Mouse (Mus musculus): ENCODE measurements around the gene Csk. TPM values are rescaled to one million over a fixed set of nuclear protein-coding genes. Genes with fewer than 3 reads are reported as not detected.

Gene Csk
- polyA plus RNA-seq, 1 experiment from 2014 or later, result 28.6 TPM

GRCm38 (mm10) chr9:57655749-57656148 is 2.3 kb upstream of the Csk start:
- Histone ChIP-seq H3K4me3 (replicated peaks) (no peak overlapping the region), H3K9me3 (no peaks in the 10 kb centered on the region), H3K27ac (no peak overlapping the region), H3K4me2 (peak overlapping the region; percentile 46), H3K4me1 (peaks cover 34% of the 10 kb centered on the region), H3K9ac (peak overlapping the region; percentile 33; the same call in 1 of the 2 replicates), H3K36me3 (replicated peaks) (no peaks in the 10 kb centered on the region), H3K27me3 (peaks cover 18% of the 10 kb centered on the region)
- peak; percentile 78; the same call in 1 of the 2 replicates for ATAC-seq (ENCODE audit: low FRiP score)
- 2% methylated on average over 11 of the region's 11 CpGs for WGBS

DNA sequence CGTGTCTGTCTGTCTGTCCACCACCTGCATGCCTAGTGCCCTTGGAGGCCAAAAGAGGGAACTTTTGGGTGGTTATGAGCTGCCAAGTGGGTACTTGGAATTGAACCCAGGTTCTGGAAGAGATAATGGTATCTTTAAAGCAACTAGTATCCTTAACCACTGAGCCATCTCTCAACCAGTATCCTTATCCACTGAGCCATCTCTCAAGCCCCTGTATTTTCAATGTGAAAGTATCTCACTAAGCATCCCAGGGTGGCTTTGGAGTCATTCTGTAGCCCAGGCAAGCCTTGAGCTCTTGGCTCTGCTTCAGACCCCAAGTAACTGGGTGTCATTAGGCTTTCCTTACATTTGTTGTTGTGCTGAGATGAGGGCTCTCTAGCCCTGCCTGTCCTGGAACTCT is 1.5 kb upstream of the Csk start:
- Histone ChIP-seq H3K36me3 (replicated peaks) (no peaks in the 10 kb centered on the region), H3K9ac (peak overlapping the region; percentile 17; the same call in 1 of the 2 replicates), H3K4me2 (no peak overlapping the region), H3K27ac (no peak overlapping the region), H3K4me1 (peaks cover 39% of the 10 kb centered on the region), H3K27me3 (peaks cover 18% of the 10 kb centered on the region), H3K9me3 (no peaks in the 10 kb centered on the region), H3K4me3 (replicated peaks) (no peak overlapping the region)
- no peak for ATAC-seq (ENCODE audit: low FRiP score)
- 93% methylated on average over 1 of the region's 1 CpGs for WGBS

- H3K4me1 ChIP-seq, result peaks cover 39% of the 10 kb centered on the region
- H3K4me3 ChIP-seq (replicated peaks), result no peak overlapping the region
- no peak overlapping the region for H3K9ac ChIP-seq
- H3K27me3 ChIP-seq, result peaks cover 18% of the 10 kb centered on the region
- no peak overlapping the region for H3K4me2 ChIP-seq
- no peak overlapping the region for H3K27ac ChIP-seq
- peak; percentile 49 for ATAC-seq (ENCODE audit: low FRiP score)
- 11% methylated on average over 3 of the region's 3 CpGs for WGBS
- no peaks in the 10 kb centered on the region for H3K36me3 ChIP-seq (replicated peaks)
- H3K9me3 ChIP-seq, result no peaks in the 10 kb centered on the region
Measured at GRCm38 (mm10) chr9:57652855-57653254, 576 bp downstream of the Csk start.

DNA sequence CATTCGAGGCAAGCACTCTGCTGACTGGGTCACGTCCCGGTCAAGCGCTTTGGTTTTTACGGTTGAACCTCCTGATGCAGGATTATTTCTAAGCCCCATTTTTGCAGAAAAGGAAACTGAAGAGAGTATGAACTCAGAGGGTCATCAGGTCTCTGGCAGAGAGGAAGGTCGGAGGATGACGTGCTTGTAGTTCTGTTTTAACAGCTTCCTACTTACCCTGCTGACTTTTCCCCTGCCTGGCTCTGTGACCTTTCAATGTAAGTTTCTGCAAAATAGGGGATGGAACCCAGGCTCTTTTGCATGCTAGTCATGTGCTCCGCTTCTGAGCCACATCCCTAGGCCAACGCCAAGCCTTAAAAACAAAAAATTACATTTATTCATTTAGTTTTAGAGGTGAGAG is 1.1 kb downstream of the Csk start:
- H3K9me3 ChIP-seq, result no peaks in the 10 kb centered on the region
- no peak overlapping the region for H3K4me3 ChIP-seq (replicated peaks)
- ATAC-seq (ENCODE audit: low FRiP score), result no peak
- 67% methylated on average over 9 of the region's 9 CpGs for WGBS
- H3K4me1 ChIP-seq, result peaks cover 39% of the 10 kb centered on the region
- no peak overlapping the region for H3K9ac ChIP-seq
- H3K36me3 ChIP-seq (replicated peaks), result no peaks in the 10 kb centered on the region
- no peak overlapping the region for H3K4me2 ChIP-seq
- peaks cover 18% of the 10 kb centered on the region for H3K27me3 ChIP-seq
- no peak overlapping the region for H3K27ac ChIP-seq

DNA sequence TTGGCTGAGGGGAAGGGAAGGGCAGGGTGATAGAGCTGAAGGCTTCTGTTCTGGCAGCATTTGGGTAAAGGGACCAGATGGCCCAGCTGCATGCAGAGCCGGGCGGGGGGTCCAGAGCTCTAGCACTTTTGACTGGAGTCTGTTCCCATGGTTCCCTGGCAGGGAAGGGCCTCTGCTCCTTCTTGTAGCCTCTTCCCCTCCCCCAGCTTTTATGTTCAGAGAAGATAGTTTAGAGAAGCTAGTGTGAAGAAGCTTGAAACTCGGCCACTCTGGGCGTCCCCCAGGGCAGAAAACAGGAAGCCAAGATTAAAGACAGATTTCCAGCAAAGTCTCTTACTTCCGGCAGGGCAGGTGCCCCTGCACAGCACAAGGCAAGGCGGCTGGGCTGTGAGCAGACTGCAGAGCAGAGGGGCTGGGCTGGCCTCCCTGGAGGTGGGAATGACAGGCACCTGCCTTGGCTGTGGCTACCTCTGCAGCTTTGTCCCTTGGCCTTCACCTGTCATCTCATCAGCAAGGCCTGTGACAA is 2.6 kb downstream of the Csk start:
- H3K4me2 ChIP-seq, result no peak overlapping the region
- no peak overlapping the region for H3K9ac ChIP-seq
- H3K4me3 ChIP-seq (replicated peaks), result no peak overlapping the region
- H3K4me1 ChIP-seq, result peaks cover 36% of the 10 kb centered on the region
- WGBS, result 51% methylated on average over 6 of the region's 6 CpGs
- no peaks in the 10 kb centered on the region for H3K9me3 ChIP-seq
- ATAC-seq (ENCODE audit: low FRiP score), result no peak
- no peaks in the 10 kb centered on the region for H3K36me3 ChIP-seq (replicated peaks)
- peaks cover 18% of the 10 kb centered on the region for H3K27me3 ChIP-seq
- no peak overlapping the region for H3K27ac ChIP-seq

DNA sequence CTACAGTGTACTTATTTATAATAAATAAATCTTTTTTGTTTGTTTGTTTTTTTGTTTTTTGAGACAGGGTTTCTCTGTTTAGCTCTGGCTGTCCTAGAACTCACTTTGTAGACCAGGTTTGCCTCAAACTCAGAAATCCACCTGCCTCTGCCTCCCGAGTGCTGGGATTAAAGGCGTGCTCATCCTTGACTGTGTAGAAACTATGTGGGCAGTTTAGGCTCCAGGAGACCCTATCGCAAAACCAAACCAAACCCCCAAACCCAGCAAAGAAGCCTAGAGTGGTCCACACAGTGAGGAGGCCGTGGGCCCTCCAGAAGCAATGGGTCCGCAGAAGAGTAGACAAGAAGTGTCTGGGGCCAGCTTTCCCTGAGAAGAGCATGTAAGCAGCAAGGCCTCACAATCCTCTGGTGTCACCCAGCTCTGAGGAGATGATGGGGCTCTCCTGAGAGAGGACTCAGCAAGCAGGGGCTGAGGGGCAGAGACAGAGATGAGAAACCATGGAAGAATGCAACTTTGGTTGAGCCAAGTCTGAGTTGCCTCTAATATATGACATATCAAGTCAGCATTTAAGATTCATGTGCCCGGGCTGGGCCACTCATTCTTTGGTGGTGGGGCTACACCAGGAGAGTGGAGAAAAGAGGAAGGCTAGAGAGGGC is 3.2 kb downstream of the Csk start:
- no peak overlapping the region for H3K27ac ChIP-seq
- whole genome bisulfite sequencing, result 89% methylated on average over 6 of the region's 6 CpGs
- no peak overlapping the region for H3K4me2 ChIP-seq
- no peak overlapping the region for H3K4me3 ChIP-seq (replicated peaks)
- H3K36me3 ChIP-seq (replicated peaks), result no peaks in the 10 kb centered on the region
- H3K27me3 ChIP-seq, result peaks cover 18% of the 10 kb centered on the region
- H3K4me1 ChIP-seq, result peaks cover 35% of the 10 kb centered on the region
- ATAC-seq (ENCODE audit: low FRiP score), result no peak
- no peak overlapping the region for H3K9ac ChIP-seq
- H3K9me3 ChIP-seq, result no peaks in the 10 kb centered on the region

DNA sequence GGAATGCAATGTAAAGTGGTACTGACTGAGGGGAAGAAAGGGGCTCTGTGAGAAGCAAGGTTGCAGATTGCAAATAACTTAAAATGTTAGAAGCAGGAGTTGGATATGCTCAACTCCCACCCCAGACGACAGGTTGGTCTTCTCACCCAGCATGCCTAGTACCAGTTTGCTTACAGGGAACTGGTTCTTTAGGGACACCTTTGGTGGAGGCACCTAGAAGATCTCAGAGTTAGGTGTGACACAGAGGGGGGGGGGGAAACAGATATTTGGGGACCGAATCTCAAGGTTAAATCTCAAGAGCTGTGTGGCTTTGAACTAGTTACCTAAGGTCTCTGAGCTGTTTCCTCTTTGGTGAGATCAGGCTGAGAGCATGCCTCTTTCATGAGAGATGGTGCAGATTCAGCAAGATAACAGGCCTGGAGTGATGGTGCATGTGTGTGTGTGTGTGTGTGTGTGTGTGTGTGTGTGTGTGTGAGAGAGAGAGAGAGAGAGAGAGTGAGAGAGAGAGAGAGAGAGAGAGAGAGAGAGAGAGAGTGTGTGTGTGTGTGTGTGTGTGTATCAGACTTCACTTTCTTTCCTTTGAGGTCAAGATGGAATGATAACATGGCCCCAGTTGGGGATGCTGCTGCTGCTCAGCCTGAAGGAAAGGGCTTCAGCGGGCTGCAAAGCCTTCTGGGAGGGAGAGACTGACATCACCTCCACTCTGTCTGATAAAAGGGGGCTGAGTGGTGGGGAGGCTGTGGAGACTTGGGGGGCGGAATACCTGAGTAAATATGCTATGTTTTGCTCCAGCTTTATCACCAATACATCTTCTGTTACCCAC is 5.9 kb downstream of the Csk start:
- Histone ChIP-seq H3K36me3 (replicated peaks) (no peaks in the 10 kb centered on the region), H3K9me3 (no peaks in the 10 kb centered on the region), H3K27me3 (0 out of 2 replicates have a peak, but pooled peaks cover 4% of the 10 kb centered on the region), H3K9ac (no peak overlapping the region), H3K4me3 (replicated peaks) (no peak overlapping the region), H3K4me1 (peaks cover 39% of the 10 kb centered on the region), H3K27ac (no peak overlapping the region), H3K4me2 (no peak overlapping the region)
- no peak for ATAC-seq (ENCODE audit: low FRiP score)
- 77% methylated on average over 4 of the region's 4 CpGs for WGBS

- Histone ChIP-seq H3K4me2 (no peak overlapping the region), H3K27me3 (0 out of 2 replicates have a peak, but pooled peaks cover 4% of the 10 kb centered on the region), H3K9ac (no peak overlapping the region), H3K36me3 (replicated peaks) (peaks cover 4% of the 10 kb centered on the region; the same call in 1 of the 2 replicates), H3K4me3 (replicated peaks) (no peak overlapping the region), H3K27ac (no peak overlapping the region), H3K9me3 (no peaks in the 10 kb centered on the region), H3K4me1 (peaks cover 43% of the 10 kb centered on the region)
- WGBS, result 52% methylated on average over 12 of the region's 12 CpGs
- ATAC-seq (ENCODE audit: low FRiP score), result no peak
Measured at GRCm38 (mm10) chr9:57646551-57647103, 6.8 kb downstream of the Csk start.

GRCm38 (mm10) chr9:57644944-57645893 is 8.2 kb downstream of the Csk start:
- Histone ChIP-seq H3K4me1 (peaks cover 45% of the 10 kb centered on the region), H3K4me2 (peak overlapping the region; percentile 98), H3K9me3 (no peaks in the 10 kb centered on the region), H3K36me3 (replicated peaks) (peaks cover 4% of the 10 kb centered on the region; the same call in 1 of the 2 replicates), H3K9ac (peak overlapping the region; percentile 99), H3K4me3 (replicated peaks) (peak overlapping the region; percentile 94), H3K27ac (peak overlapping the region; percentile 96), H3K27me3 (no peaks in the 10 kb centered on the region)
- ATAC-seq (ENCODE audit: low FRiP score), result peak; percentile 92
- 0% methylated on average over 51 of the region's 85 CpGs for WGBS

DNA sequence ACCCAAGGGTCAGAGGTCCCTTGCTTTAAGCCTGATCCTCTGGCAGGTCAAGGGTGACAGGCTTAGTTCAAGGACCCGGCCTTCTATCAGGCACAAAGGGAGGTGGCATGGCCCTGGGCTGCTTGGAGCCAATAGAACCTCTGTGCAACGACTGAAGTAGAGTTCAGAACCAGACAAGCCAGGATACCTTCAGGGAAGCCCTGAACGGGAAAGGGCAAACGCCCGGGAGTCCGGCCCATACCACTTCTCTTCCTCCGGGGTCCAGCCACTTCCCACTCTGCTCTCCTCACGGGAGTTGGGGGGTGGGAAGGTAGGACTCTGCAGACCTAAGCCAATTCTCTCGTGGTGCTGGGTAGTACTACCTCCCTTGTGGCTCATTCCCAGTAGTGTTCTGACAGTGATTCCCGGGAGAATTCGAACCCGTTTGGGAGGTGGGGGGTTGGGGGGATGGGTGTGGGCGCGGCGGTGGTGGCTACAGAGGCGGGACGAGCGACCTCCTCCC is 8.9 kb downstream of the Csk start:
- under 1% methylated on average over 18 of the region's 18 CpGs for WGBS
- H3K4me2 ChIP-seq, result peak overlapping the region; percentile 98
- H3K9ac ChIP-seq, result peak overlapping the region; percentile 99
- no peaks in the 10 kb centered on the region for H3K9me3 ChIP-seq
- peaks cover 4% of the 10 kb centered on the region; the same call in 1 of the 2 replicates for H3K36me3 ChIP-seq (replicated peaks)
- peak; percentile 15; the same call in 1 of the 2 replicates for ATAC-seq (ENCODE audit: low FRiP score)
- H3K4me1 ChIP-seq, result peaks cover 52% of the 10 kb centered on the region
- H3K27ac ChIP-seq, result peak overlapping the region; percentile 96
- peak overlapping the region; percentile 94 for H3K4me3 ChIP-seq (replicated peaks)
- no peaks in the 10 kb centered on the region for H3K27me3 ChIP-seq

GRCm38 (mm10) chr9:57643856-57644180 is 9.6 kb downstream of the Csk start:
- Histone ChIP-seq H3K36me3 (replicated peaks) (peaks cover 4% of the 10 kb centered on the region; the same call in 1 of the 2 replicates), H3K4me1 (peaks cover 59% of the 10 kb centered on the region), H3K4me3 (replicated peaks) (peak overlapping the region; percentile 94), H3K27ac (no peak overlapping the region), H3K9me3 (no peaks in the 10 kb centered on the region), H3K9ac (peak overlapping the region; percentile 99), H3K27me3 (no peaks in the 10 kb centered on the region), H3K4me2 (peak overlapping the region; percentile 98)
- no peak for ATAC-seq (ENCODE audit: low FRiP score)
- WGBS, result 69% methylated on average over 7 of the region's 7 CpGs
